Mouse (Mus musculus) ovary, postnatal 10 days (tissue): ENCODE measurements around the gene Bcl10.
"Not testable (repeated sequence)": the region's sequence is repeated elsewhere in the genome, so short reads cannot be mapped to it uniquely, and the experiment has no call there.

Experiments
- DNase-seq: peaks from one replicate; pipeline ENCODE4 v3.0.0; 2022; ENCODE audit warnings: low spot score

Bcl10 gene

GRCm38 (mm10) chr3:145913942-145914341 lies 8.7 kb upstream of the Bcl10 start:
- DNase-seq, result not testable (repeated sequence)

- DNase-seq, result no peak
Observed at GRCm38 (mm10) chr3:145916374-145916773, 6.2 kb upstream of the Bcl10 start.

- no peak for DNase-seq
Observed at GRCm38 (mm10) chr3:145916826-145917225, 5.8 kb upstream of the Bcl10 start.

GRCm38 (mm10) chr3:145922971-145923370 lies 367 bp downstream of the Bcl10 start:
- no peak for DNase-seq

GRCm38 (mm10) chr3:145923874-145924577 lies 1.4 kb downstream of the Bcl10 start:
- peak; percentile 87 for DNase-seq

- peak; percentile 29 for DNase-seq
Observed at GRCm38 (mm10) chr3:145924649-145925337, 2.2 kb downstream of the Bcl10 start.

GRCm38 (mm10) chr3:145925506-145925905 lies 2.9 kb downstream of the Bcl10 start:
- no peak for DNase-seq

GRCm38 (mm10) chr3:145929525-145930400 lies 7.2 kb downstream of the Bcl10 start:
- DNase-seq, result no peak

GRCm38 (mm10) chr3:145933845-145934244 lies 11.2 kb downstream of the Bcl10 start:
- DNase-seq, result no peak

GRCm38 (mm10) chr3:145937505-145938404 lies 15.2 kb downstream of the Bcl10 start, which contains the start of gene 2410004B18Rik:
Gene 2410004B18Rik (plus strand): TSS chr3:145938014.
- peak; percentile 84 for DNase-seq

GRCm38 (mm10) chr3:145938405-145939349 lies 16.1 kb downstream of the Bcl10 start:
- no peak for DNase-seq

GRCm38 (mm10) chr3:145939402-145939801 lies 16.8 kb downstream of the Bcl10 start:
- DNase-seq, result no peak

GRCm38 (mm10) chr3:145939971-145940370 lies 17.4 kb downstream of the Bcl10 start:
- no peak for DNase-seq

GRCm38 (mm10) chr3:145941971-145942370 lies 19.4 kb downstream of the Bcl10 start:
- no peak for DNase-seq

- no peak for DNase-seq
Observed at GRCm38 (mm10) chr3:145944348-145944747, 21.7 kb downstream of the Bcl10 start.

- no peak for DNase-seq
Observed at GRCm38 (mm10) chr3:145945904-145946303, 23.3 kb downstream of the Bcl10 start.

- no peak for DNase-seq
Observed at GRCm38 (mm10) chr3:145946654-145947053, 24.1 kb downstream of the Bcl10 start.

- DNase-seq, result no peak
Observed at GRCm38 (mm10) chr3:145947539-145948204, 25.1 kb downstream of the Bcl10 start.

- no peak for DNase-seq
Observed at GRCm38 (mm10) chr3:145950034-145950814, 27.6 kb downstream of the Bcl10 start.
